Mouse (Mus musculus): ENCODE data around the gene Sh3gl3. TPM values are rescaled to one million over a fixed set of nuclear protein-coding genes. Genes with fewer than 3 reads are reported as not detected.

Sh3gl3 gene
- total and polyA plus RNA-seq, 2 experiments: not detected

DNA sequence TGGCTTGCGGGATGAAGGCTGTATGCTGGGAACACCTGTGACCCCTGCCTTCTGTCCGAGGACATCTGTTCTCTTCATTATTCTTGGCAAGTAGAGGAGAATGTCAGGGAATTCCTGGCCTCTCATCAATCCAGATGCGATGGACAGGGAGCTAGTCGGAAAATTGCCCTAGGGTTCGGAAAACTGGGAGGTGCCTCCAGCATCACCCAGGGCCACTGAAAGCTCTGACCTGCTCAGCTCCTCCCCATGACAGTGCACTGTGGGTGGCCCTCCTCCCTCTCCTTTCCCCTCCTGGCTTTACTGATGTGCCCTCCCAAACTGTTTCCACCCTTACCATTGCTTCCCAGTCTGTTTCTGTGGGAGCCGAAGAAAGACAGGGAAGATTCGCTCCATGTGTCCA, 29.5 kb downstream of the Sh3gl3 start:
- H3K4me1 ChIP-seq (ENCODE audit: control insufficient read depth, insufficient read depth, low read length): no peaks in the 10 kb centered on the region

DNA sequence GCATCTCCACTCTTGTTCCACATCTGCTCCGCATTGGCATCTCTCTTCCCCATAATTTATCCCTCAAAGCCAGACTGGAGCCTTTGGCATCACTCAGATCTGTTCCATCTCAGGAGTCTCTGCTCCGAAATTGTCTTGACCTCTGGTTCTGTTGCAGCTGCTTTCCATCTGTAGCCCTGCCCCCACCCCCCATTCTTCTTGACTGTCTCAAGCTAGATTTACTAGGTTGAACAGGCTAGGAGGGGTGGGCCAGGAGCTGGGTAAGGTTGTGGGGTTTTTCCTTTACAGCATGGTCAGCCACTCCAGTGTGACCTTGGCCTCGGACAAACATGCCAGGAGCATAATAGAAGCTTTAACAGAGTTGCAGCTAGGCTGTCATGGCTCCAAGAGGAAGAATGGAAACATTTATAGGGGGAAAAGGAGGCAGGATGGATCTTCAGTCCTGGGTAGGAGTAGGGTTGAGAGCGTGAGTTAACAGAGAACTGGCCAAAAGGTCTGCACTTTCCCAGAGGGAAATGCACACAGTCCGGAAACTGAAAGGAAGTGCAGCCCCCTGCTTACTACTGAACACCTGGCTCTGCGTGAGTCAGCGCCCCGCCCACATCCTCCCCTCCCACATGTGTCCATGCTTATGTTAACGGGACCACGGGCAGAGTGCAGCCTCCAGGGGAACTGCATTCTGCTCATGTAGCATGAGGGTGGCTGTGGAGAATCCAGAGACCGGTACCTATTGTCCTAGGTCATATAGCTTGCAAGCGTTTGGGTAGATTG, 30.6 kb downstream of the Sh3gl3 start:
- Histone ChIP-seq H3K36me3 (ENCODE audit: control insufficient read depth, insufficient read depth, low read length) (no peaks in the 10 kb centered on the region), H3K4me1 (ENCODE audit: control insufficient read depth, insufficient read depth, low read length) (no peaks in the 10 kb centered on the region), H3K79me2 (ENCODE audit: control insufficient read depth, insufficient read depth, low read length) (no peaks in the 10 kb centered on the region), H3K27me3 (ENCODE audit: control insufficient read depth, insufficient read depth, low read length) (no peaks in the 10 kb centered on the region), H3K27ac (replicated peaks; ENCODE audit: insufficient read depth, low read depth, low read length) (no peak overlapping the region), H3K4me3 (ENCODE audit: insufficient read depth, low read depth, low read length) (no peak overlapping the region), H3K9ac (ENCODE audit: low read depth, low read length) (no peak overlapping the region)
- TF ChIP-seq CTCF (IDR thresholded peaks at IDR 0.05; ENCODE audit: low read depth, low read length): no peak
- TF ChIP-seq POLR2A (IDR thresholded peaks at IDR 0.05; ENCODE audit: extremely low read depth, insufficient read depth, low read length): no peak
- DNase-seq (ENCODE audit: extremely low read depth, low read depth, low spot score): no peak
- WGBS: 62% methylated on average over 12 of the region's 12 CpGs

More for the DNA sequence above, 29.5 kb downstream of the Sh3gl3 start:
- H3K9ac ChIP-seq (ENCODE audit: low read depth, low read length): no peak overlapping the region
- H3K36me3 ChIP-seq (ENCODE audit: control insufficient read depth, insufficient read depth, low read length): no peaks in the 10 kb centered on the region
- H3K79me2 ChIP-seq (ENCODE audit: control insufficient read depth, insufficient read depth, low read length): no peaks in the 10 kb centered on the region
- no peaks in the 10 kb centered on the region for H3K27me3 ChIP-seq (ENCODE audit: control insufficient read depth, insufficient read depth, low read length)
- TF ChIP-seq CTCF (IDR thresholded peaks at IDR 0.05; ENCODE audit: low read depth, low read length) (no peak), POLR2A (IDR thresholded peaks at IDR 0.05; ENCODE audit: extremely low read depth, insufficient read depth, low read length) (no peak)
- H3K4me3 ChIP-seq (ENCODE audit: insufficient read depth, low read depth, low read length): no peak overlapping the region
- 87% methylated on average over 7 of the region's 7 CpGs for WGBS
- no peak for DNase-seq (ENCODE audit: extremely low read depth, low read depth, low spot score)
- no peak overlapping the region for H3K27ac ChIP-seq (replicated peaks; ENCODE audit: insufficient read depth, low read depth, low read length)

DNA sequence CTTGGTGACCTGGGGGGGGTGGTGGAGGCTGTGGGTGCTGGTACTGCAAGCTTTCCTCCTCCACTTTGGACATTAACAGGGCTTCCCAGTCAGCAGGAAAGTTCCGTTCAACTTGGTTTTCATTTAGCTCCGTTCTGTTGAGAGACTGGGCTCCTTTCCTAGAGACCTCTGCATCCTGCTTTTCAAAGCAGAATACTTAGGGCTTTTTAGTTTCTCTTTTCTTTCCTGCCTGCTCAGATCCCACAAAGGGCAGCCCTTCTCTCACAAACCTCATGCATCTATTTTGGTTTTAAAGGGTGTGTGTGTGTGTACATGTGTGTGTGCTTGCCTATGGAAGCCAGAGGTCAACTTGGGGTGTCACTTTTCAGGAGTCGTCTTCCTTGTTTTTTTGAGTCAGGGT, 31.3 kb downstream of the Sh3gl3 start:
- Histone ChIP-seq H3K36me3 (ENCODE audit: control insufficient read depth, insufficient read depth, low read length) (no peaks in the 10 kb centered on the region), H3K27ac (replicated peaks; ENCODE audit: insufficient read depth, low read depth, low read length) (no peak overlapping the region), H3K4me1 (ENCODE audit: control insufficient read depth, insufficient read depth, low read length) (no peaks in the 10 kb centered on the region), H3K27me3 (ENCODE audit: control insufficient read depth, insufficient read depth, low read length) (no peaks in the 10 kb centered on the region), H3K79me2 (ENCODE audit: control insufficient read depth, insufficient read depth, low read length) (no peaks in the 10 kb centered on the region), H3K9ac (ENCODE audit: low read depth, low read length) (no peak overlapping the region), H3K4me3 (ENCODE audit: insufficient read depth, low read depth, low read length) (no peak overlapping the region)
- no peak for DNase-seq (ENCODE audit: extremely low read depth, low read depth, low spot score)
- 75% methylated on average over 3 of the region's 3 CpGs for WGBS
- TF ChIP-seq POLR2A (IDR thresholded peaks at IDR 0.05; ENCODE audit: extremely low read depth, insufficient read depth, low read length): no peak
- TF ChIP-seq CTCF (IDR thresholded peaks at IDR 0.05; ENCODE audit: low read depth, low read length): no peak

DNA sequence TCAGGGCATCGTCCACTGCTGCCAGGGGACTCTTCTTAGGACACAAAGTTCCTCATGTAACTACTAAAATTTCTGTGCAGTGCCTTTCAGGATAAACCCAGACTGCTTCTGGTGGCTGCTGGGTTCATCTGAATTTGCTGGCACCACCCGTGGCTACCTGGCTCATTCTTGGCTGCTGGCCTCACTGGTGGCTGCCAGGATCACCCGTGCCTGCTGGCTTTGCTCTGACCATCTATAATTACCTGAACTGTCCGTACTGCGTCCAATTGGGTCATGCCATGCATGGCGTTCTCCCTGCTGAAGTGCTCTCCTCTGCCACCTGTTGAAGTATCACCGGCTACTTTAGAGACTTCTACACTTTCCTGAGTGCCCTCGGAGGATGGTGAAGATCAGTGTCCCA, 33.1 kb downstream of the Sh3gl3 start:
- Histone ChIP-seq H3K79me2 (ENCODE audit: control insufficient read depth, insufficient read depth, low read length) (no peaks in the 10 kb centered on the region), H3K27me3 (ENCODE audit: control insufficient read depth, insufficient read depth, low read length) (no peaks in the 10 kb centered on the region), H3K27ac (replicated peaks; ENCODE audit: insufficient read depth, low read depth, low read length) (no peak overlapping the region), H3K9ac (ENCODE audit: low read depth, low read length) (no peak overlapping the region), H3K4me1 (ENCODE audit: control insufficient read depth, insufficient read depth, low read length) (no peaks in the 10 kb centered on the region), H3K36me3 (ENCODE audit: control insufficient read depth, insufficient read depth, low read length) (no peaks in the 10 kb centered on the region), H3K4me3 (ENCODE audit: insufficient read depth, low read depth, low read length) (no peak overlapping the region)
- no peak for TF ChIP-seq CTCF (IDR thresholded peaks at IDR 0.05; ENCODE audit: low read depth, low read length)
- no peak for TF ChIP-seq POLR2A (IDR thresholded peaks at IDR 0.05; ENCODE audit: extremely low read depth, insufficient read depth, low read length)
- WGBS: 86% methylated on average over 8 of the region's 8 CpGs
- DNase-seq (ENCODE audit: extremely low read depth, low read depth, low spot score): no peak

DNA sequence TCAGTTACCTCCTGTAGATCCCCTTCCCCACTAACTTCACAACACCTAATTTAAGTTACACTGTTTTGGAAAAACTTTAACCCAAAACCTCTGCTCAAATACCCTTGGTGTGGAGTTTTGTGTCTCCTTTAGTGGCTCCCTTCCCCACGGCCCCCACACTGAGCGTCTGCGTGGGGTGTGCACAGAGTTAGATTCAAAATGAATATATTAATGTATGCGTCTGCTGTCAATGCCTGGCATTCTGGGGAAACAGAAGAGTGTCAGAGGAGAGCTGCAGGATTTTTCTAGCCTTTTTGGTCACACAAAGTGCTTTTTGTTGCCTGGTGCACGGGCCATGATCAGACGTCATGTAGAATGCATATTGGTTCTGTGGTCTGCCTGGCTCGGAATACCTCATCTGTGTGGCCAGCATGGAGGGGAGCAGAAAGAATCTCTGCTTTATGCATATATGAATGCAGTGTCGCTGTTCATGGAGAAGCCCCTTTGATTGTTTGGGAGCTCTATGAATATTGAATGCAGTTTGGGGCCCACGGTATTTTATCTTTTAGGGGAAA, 47.8 kb downstream of the Sh3gl3 start:
- 85% methylated on average over 9 of the region's 9 CpGs for whole genome bisulfite sequencing
- TF ChIP-seq POLR2A (IDR thresholded peaks at IDR 0.05; ENCODE audit: extremely low read depth, insufficient read depth, low read length) (no peak), CTCF (IDR thresholded peaks at IDR 0.05; ENCODE audit: low read depth, low read length) (no peak)
- Histone ChIP-seq H3K36me3 (ENCODE audit: control insufficient read depth, insufficient read depth, low read length) (no peaks in the 10 kb centered on the region), H3K4me1 (ENCODE audit: control insufficient read depth, insufficient read depth, low read length) (no peaks in the 10 kb centered on the region), H3K79me2 (ENCODE audit: control insufficient read depth, insufficient read depth, low read length) (no peaks in the 10 kb centered on the region), H3K27ac (replicated peaks; ENCODE audit: insufficient read depth, low read depth, low read length) (no peak overlapping the region), H3K27me3 (ENCODE audit: control insufficient read depth, insufficient read depth, low read length) (no peaks in the 10 kb centered on the region), H3K4me3 (ENCODE audit: insufficient read depth, low read depth, low read length) (no peak overlapping the region), H3K9ac (ENCODE audit: low read depth, low read length) (no peak overlapping the region)
- no peak for DNase-seq (ENCODE audit: extremely low read depth, low read depth, low spot score)

All from liver, adult 2 months (tissue).